Mouse (Mus musculus) layer of hippocampus, adult 2 months (tissue): Measurements from ENCODE around the gene Rcsd1. TPM values are rescaled to one million over a fixed set of nuclear protein-coding genes. Genes with fewer than 3 reads are reported as not detected.

Source experiments
- DNase-seq, 2 experiments: peaks; one replicate each; pipeline ENCODE4 v3.0.0; 2022; ENCODE audit warnings: low spot score in 2 of 2
- H3K27ac ChIP-seq: fragments of 200-600 bp; 2 replicates; pipeline ENCODE4 v1.8.1; 2022
- H3K4me3 ChIP-seq: fragments of 200-600 bp; 2 replicates; pipeline ENCODE4 v1.8.1; 2022; ENCODE audit warnings: mild to moderate bottlenecking
- CTCF ChIP-seq: fragments of 200-600 bp; conservative IDR thresholded peaks from 2 replicates; pipeline ENCODE4 v1.8.1; 2022; ENCODE audit warnings: antibody characterized with exemption, mild to moderate bottlenecking, moderate library complexity
- total RNA-seq, 2 experiments: library from RNA; stranded (reverse); gene quantifications; 2 replicates each; pipeline ENCODE4 v1.2.3; 2021

Rcsd1 gene
- total RNA-seq, 2 experiments from 2014 or later = 3.7 to 4.9 TPM

DNA sequence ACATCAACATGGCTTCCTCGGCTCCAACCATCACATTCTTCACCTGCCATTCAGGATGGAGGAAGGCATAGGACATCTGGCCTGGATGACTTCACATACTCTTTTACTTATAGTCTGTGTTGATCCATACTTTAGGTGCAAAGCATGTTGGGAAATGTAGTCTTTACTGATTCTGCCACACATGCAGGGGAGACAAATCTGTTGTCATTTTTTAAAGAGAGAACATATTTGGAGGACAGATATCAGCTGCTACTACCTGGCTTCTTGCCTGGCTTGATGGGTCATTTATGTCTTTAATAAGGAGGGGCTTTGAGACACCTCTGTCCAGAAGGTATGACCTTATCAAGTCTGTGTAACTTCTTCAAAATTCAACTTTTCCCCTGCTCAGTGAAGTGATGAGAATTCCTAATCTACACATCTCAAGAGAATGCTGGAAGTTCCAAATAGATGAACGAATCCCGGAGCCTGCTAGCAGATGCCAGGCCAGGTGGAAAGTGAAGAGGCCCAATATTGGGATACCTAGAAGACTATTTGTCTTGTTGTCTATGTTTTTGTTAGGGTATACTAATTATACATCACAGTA, 18.6 kb upstream of the Rcsd1 start:
- TF ChIP-seq CTCF = no peak
- no peak overlapping the region for H3K27ac ChIP-seq
- no peak overlapping the region for H3K4me3 ChIP-seq
- DNase-seq = no peak

DNA sequence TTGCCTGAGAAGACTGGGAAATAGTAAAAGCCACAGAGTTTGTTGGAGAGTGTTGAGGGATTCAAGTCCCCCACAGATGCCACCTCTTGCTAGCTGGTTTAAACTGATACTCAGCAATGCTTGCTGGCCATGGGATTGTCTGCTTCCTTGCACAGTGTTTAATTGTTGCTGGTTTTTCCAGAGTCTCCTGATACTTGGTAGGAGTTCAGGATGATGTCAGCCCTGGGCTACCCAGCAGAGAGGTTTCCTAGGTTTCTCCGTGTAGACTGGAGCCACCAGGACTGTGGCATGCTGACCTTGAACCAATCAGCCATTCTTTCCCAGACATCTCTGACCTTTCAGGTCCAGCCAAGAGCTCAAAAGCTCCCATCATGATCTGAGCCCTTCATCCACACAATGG, 17.4 kb upstream of the Rcsd1 start:
- Histone ChIP-seq H3K27ac (no peak overlapping the region), H3K4me3 (no peak overlapping the region)
- no peak for TF ChIP-seq CTCF
- no peak for DNase-seq

DNA sequence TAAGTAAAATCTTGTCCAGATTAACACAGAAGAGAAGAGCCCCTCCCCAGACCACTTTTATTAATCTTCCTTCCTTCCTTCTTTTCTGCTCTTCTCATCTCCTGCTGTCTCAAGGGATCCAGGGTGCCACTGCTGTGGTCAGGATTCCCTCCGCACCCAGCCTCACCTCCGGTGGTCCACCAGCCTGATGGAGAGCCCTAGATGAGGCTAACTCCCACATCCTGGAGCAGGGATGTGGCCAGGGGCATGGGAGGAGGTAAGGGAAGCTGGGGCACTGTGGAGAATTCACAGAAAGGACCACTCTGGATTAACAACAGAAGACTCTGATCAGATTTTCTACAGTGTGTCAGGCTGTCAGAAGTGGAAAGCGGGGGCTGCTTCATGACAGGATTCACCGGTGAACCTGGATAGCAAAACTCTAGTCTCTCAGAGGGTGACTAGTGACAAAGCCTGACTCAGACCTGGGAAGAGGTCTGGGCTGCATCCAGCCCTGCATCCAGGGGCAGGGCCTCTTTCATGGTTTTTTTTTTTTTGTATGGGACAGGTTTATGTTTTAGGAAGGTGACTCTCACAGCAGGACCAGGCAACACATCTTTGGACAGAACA, 15.6 kb upstream of the Rcsd1 start:
- TF ChIP-seq CTCF = no peak
- H3K27ac ChIP-seq = no peak overlapping the region
- no peak for DNase-seq
- no peak overlapping the region for H3K4me3 ChIP-seq

DNA sequence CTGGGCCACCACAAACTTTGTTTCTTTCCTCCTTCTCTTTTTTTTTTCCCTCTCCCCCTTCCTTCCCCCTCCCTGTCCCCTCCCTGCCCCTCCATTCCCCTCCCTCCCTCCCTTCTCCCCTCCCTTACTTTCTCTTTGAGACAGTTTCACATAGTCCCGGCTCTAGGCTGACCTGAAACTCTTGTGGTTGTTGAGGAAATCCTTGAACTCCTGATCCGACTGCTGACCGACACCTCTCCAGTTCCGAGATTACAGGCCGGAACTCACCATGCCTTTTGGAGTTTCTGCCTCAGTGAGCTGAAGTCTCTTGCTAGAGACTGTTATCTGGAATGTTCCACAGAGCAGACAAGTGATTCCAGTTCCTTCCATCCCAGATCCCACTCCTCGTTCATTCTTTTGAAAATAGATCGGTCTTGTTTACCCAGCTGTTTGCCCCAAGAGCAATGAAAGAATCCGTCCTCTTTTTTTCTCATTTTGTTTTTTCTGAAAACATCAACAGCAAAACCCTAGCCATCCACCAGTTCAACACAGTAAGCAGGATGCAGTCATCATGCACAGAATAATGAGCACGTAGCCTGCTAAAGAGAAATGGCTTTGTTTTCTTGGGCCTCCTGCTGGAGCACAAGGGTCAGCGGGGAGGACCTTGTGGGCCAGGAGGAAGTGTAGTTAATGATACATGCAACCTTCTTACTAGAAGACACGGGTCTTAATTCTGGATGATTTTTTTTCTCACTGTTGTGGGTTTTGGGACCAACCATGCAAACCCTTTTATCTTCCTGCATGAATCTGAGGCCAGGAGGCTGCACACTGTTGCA, 14.9 kb upstream of the Rcsd1 start:
- TF ChIP-seq CTCF = 0 out of 2 replicates have a peak, but pooled peaks have one; percentile 13
- DNase-seq = no peak
- no peak overlapping the region for H3K27ac ChIP-seq
- H3K4me3 ChIP-seq = no peak overlapping the region

DNA sequence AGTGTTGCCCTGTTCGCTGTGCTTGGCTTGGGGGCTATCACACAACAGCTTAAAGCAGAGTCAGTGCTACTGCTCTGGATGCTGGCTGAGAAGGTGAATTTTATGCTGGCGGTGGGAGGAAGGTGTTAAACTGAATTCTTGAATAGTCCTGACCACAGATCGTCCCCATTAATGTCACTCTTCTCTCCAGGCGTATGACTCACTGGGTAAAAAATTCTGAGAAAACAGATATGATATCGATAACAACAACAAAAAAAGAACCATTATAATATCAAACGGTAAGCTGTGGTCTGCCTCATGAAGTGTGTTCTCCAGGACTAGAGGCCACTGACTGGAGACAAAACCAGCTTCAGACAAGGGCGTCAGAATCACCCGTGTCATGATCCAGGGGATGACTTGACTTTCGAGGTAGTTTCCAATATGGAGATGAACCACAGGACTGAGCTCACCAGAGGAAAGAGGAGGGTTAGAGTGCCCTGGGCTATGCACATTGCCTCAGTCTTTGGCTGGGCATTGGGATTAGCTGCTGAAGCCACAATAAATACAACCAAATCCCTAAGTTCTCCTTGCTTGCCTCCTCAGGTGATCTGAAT, 13.1 kb upstream of the Rcsd1 start:
- H3K27ac ChIP-seq = no peak overlapping the region
- DNase-seq = no peak
- TF ChIP-seq CTCF = no peak
- no peak overlapping the region for H3K4me3 ChIP-seq

DNA sequence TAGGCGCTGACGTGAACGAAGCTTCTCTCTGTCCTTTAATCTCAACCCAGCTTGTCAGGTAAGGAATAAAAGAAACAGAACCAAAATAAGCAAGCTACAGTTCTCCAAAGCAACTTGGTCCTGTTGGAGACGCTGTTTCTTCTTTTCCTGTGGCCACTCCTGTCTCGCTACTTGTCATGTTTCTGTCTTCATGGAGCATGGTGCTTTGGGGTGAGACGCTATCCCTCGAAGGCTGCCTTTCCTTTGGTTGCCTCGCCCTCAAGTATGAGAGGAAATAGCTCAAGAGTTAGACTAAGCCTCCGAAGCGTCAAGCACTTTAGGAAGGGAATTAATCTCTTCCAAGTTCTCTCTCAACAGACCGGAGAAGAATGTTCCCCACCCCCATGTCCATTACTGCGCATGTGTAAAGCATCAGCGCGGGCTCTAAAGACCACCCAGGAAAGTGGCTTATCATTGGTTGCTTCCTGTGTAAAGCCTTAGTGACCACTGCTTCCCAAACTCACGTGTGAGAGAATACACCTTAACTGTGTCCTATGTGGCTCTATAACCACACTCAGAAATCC, 9.1 kb upstream of the Rcsd1 start:
- TF ChIP-seq CTCF = no peak

DNA sequence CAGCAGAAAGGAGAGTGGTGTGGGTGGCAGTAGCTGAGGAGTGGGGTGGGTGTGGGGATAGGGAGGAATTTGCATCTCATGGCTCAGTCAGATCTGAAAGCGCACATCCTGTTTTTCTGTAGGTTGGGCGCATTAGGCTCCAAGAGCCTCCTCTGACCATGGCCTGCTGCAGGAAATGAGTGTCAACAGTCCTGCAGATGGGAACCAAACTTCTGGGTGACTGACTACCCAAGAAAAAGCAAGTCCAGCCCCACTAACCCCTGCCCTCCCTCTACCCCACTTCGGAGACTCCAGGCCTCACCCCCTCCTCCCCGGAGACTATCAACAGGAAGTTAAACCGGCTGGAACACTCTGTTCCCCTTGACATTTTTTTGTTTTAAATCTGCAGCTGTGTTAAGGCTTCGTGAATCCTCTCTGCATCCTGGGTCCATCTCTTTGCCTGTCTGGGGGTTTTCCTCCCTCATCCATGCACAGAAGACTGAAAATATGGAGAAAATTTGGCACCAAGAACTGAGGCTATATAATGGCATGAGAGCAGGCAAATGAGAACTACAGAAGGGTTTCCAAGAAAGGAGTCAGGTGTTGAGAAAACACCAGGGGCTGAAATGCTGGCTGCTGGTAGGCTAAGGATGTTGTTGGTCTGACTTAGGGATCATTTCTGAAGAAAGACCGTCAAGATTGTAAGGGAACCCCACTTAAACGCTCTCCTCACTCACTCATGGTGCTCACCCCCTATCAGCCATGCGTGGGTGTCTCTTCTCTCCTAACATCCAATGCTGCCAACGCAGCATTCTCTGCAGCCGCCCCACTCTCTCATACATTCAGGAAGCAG, 8.4 kb upstream of the Rcsd1 start:
- no peak overlapping the region; the same call in 1 of the 2 replicates for H3K4me3 ChIP-seq
- H3K27ac ChIP-seq = peak overlapping the region; percentile 65
- no peak for TF ChIP-seq CTCF
- no peak for DNase-seq

More for the DNA sequence above, 9.1 kb upstream of the Rcsd1 start:
- no peak for DNase-seq
- H3K27ac ChIP-seq = peak overlapping the region; percentile 65; the same call in 1 of the 2 replicates
- no peak overlapping the region; the same call in 1 of the 2 replicates for H3K4me3 ChIP-seq

DNA sequence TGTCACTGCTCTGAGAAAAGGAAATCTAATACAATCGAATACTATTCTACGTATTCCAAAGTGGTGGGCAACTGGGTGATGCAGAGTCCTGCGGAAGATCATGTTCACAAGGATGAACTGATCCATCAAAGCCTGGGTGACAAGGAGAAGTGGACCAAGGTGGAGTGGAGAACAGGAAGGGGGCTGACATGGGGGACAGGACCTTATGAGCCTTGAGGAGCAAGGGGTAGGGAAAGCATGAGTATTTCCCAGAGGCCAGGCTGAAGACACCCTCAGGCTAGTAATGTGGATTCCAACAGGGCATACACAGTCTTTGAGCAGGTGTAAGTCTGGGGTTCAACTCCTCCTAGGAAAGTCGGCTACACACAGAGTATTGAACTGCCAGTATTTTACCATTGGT, 6.9 kb upstream of the Rcsd1 start:
- no peak overlapping the region for H3K27ac ChIP-seq
- no peak overlapping the region for H3K4me3 ChIP-seq
- DNase-seq = no peak
- no peak for TF ChIP-seq CTCF

DNA sequence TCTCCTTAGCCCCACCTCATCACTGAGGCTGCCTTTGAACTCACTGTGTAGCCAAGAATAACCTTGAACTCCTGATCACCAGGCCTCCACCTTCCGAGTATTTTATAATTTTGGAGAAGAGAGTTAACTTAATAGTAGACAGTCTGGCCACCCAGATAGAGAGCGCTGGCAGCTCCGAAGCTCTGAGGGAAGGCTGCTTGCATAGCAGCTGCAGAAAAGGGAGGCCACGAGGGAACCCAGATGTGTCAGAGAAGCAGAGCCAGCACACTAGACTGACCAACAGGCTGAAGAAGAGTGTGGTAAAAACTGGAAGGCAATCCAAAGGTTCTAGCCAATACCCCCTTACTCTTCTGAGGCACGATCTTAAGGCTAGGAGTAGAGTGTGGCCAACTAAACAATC, 4.2 kb upstream of the Rcsd1 start:
- Histone ChIP-seq H3K4me3 (no peak overlapping the region), H3K27ac (no peak overlapping the region)
- no peak for TF ChIP-seq CTCF
- DNase-seq = no peak

DNA sequence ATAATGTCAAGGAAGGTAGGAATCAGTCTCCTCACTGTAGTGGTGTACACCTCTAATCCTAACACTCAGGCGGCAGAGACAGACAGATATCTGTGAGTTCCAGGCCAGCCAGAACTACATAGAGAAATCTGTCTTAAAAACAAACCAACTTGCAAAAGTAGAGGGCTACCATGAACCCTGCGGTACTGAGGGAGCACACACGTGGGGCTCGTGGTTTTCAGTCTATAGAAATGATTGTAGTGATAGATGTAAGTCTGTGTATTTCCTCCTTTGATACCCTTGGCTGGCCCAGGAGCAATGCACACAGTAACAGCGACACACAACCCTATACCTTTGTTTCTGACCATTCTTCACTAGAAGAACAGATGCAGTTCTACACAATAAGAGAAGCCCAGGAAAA, 2.4 kb upstream of the Rcsd1 start:
- Histone ChIP-seq H3K27ac (no peak overlapping the region), H3K4me3 (no peak overlapping the region)
- TF ChIP-seq CTCF = no peak
- DNase-seq = no peak

DNA sequence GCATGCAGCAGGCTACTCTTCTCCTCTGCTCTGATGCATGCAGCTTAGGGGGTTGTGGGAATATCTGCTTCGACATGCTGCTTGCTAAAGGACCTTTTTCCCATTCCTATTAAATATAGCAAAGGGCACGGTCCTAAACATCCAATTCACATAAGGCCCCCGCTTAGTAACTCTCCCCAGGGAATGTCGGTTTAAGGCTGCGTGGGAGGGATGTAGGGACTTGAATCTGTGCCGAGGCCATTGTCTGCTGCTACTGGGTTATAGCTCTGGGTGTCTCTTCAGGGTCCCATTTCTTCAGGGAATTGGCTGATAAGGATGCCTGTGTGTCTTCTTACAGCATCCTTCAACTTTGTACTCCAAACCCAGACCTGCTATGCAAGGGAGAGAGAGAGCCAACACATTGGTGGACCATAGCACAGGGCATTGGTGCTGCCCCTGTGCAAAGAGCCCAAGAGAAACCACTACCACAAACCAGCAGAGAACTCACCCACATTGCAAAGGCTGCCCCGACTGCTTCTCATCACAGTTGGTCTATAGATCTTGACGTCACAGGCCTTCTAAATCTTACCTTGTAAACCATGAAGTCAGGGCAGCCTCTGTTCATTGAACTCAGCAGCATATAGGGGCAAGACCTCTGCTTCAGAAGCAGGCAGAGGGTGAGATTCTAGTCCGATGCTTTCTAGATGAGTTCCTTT, 724 bp downstream of the Rcsd1 start:
- no peak for DNase-seq
- TF ChIP-seq CTCF = no peak
- Histone ChIP-seq H3K4me3 (peak overlapping the region; percentile 59; the same call in 1 of the 2 replicates), H3K27ac (peak overlapping the region; percentile 77; the same call in 1 of the 2 replicates)
